Mouse (Mus musculus) myocyte (in vitro differentiated cells): ENCODE data around the gene Hdac9.

Experiments used
- CEBPB ChIP-seq: IDR thresholded peaks from 2 replicates; pipeline ENCODE4 v1.6.1; 2011; ENCODE audit warnings: mild to moderate bottlenecking, moderate library complexity; ENCODE audit not compliant: poor library complexity, insufficient read depth, severe bottlenecking
- E2F4 ChIP-seq: IDR thresholded peaks from one replicate; pipeline ENCODE4 v1.6.1; 2011; ENCODE audit warnings: mild to moderate bottlenecking, control low read depth, moderate library complexity; ENCODE audit not compliant: insufficient read depth
- MAX ChIP-seq: IDR thresholded peaks from one replicate; pipeline ENCODE4 v1.6.1; 2011; ENCODE audit warnings: low read depth, mild to moderate bottlenecking, control low read depth
- MYOD1 ChIP-seq, 3 experiments: IDR thresholded peaks; one replicate each; pipeline ENCODE4 v1.6.1; 2011; ENCODE audit warnings: control low read depth in 2 of 3, low read depth in 2 of 3, mild to moderate bottlenecking in 2 of 3, moderate library complexity in 1 of 3; ENCODE audit not compliant: insufficient read length in 2 of 3, control insufficient read depth in 1 of 3
- MYOG ChIP-seq, 3 experiments: IDR thresholded peaks; one replicate each; pipeline ENCODE4 v1.6.1; 2011; ENCODE audit warnings: control low read depth in 2 of 3, low read depth in 2 of 3, mild to moderate bottlenecking in 2 of 3; ENCODE audit not compliant: insufficient read length in 2 of 3, control insufficient read depth in 1 of 3, insufficient read depth in 1 of 3
- POLR2A ChIP-seq: IDR thresholded peaks from one replicate; pipeline ENCODE4 v1.6.1; 2011; ENCODE audit warnings: low read depth, mild to moderate bottlenecking, control low read depth, moderate library complexity; ENCODE audit not compliant: insufficient read length
- REST ChIP-seq: IDR thresholded peaks from one replicate; pipeline ENCODE4 v1.6.1; 2011; ENCODE audit warnings: mild to moderate bottlenecking, control low read depth, moderate library complexity; ENCODE audit not compliant: insufficient read depth, insufficient read length
- TCF12 ChIP-seq: IDR thresholded peaks from one replicate; pipeline ENCODE4 v1.6.1; 2011; ENCODE audit warnings: mild to moderate bottlenecking, control low read depth; ENCODE audit not compliant: poor library complexity, insufficient read depth, severe bottlenecking
- TCF3 ChIP-seq: IDR thresholded peaks from one replicate; pipeline ENCODE4 v1.6.1; 2011; ENCODE audit warnings: low read depth, control low read depth; ENCODE audit not compliant: insufficient read length
- USF1 ChIP-seq: IDR thresholded peaks from one replicate; pipeline ENCODE4 v1.6.1; 2011; ENCODE audit warnings: low read depth, mild to moderate bottlenecking, control low read depth, moderate library complexity

- no peak for TF ChIP-seq POLR2A
- TF ChIP-seq USF1, result no peak
- no peak for TF ChIP-seq E2F4
- TF ChIP-seq TCF12, result no peak
- TF ChIP-seq MAX, result no peak
- TF ChIP-seq MYOG (IDR thresholded peaks at IDR 0.05; ENCODE audit: control insufficient read depth in 1 of 3, insufficient read depth in 1 of 3, insufficient read length in 2 of 3, low read depth in 2 of 3), result no peak
- no peak for TF ChIP-seq MYOD1 (IDR thresholded peaks at IDR 0.05; ENCODE audit: control insufficient read depth in 1 of 3, insufficient read length in 2 of 3, low read depth in 2 of 3)
- no peak for TF ChIP-seq CEBPB
- TF ChIP-seq TCF3, result no peak
- TF ChIP-seq REST, result no peak
These were observed 32.3 kb upstream of the Hdac9 start for GRCm38 (mm10) chr12:34949066-34949706.
